Mouse (Mus musculus): ENCODE data around the gene Rcn3. TPM values are rescaled to one million over a fixed set of nuclear protein-coding genes. Genes with fewer than 3 reads are reported as not detected.

Gene Rcn3
- polyA plus RNA-seq, 1 experiment from 2014 or later, result 162 TPM

GRCm38 (mm10) chr7:45038411-45038810 lies 53.6 kb downstream of the Rcn3 start:
- H3K4me1 ChIP-seq (ENCODE audit: insufficient read depth, low read depth, low read length), result no peaks in the 10 kb centered on the region
- peaks cover 23% of the 10 kb centered on the region for H3K36me3 ChIP-seq (ENCODE audit: insufficient read depth, low read length)
- H3K27ac ChIP-seq (ENCODE audit: low read length), result 0 out of 2 replicates have a peak overlapping the region, but pooled peaks have one; percentile 38
- TF ChIP-seq EP300 (IDR thresholded peaks at IDR 0.05) (peak; percentile 23; the same call in 1 of the 2 replicates), CTCF (IDR thresholded peaks at IDR 0.05) (no peak)
- WGBS, result 81% methylated on average over 9 of the region's 9 CpGs
- H3K9me3 ChIP-seq (ENCODE audit: low read length), result no peaks in the 10 kb centered on the region
- no peaks in the 10 kb centered on the region for H3K27me3 ChIP-seq (replicated peaks; ENCODE audit: insufficient read depth, low read length)
- peak; percentile 55 for DNase-seq (ENCODE audit: low spot score)
- ATAC-seq, result peak; percentile 83
- H3K4me2 ChIP-seq (replicated peaks; ENCODE audit: low read depth, low read length), result no peak overlapping the region
- no peak overlapping the region for H3K9ac ChIP-seq (replicated peaks; ENCODE audit: low read depth)
- H3K4me3 ChIP-seq (ENCODE audit: low read depth, low read length), result no peak overlapping the region

GRCm38 (mm10) chr7:45037720-45038361 lies 54.2 kb downstream of the Rcn3 start:
- ATAC-seq, result peak; percentile 85
- 0 out of 2 replicates have a peak overlapping the region, but pooled peaks have one; percentile 20 for H3K27ac ChIP-seq (ENCODE audit: low read length)
- DNase-seq (ENCODE audit: low spot score), result peak; percentile 80
- H3K4me1 ChIP-seq (ENCODE audit: insufficient read depth, low read depth, low read length), result no peaks in the 10 kb centered on the region
- H3K36me3 ChIP-seq (ENCODE audit: insufficient read depth, low read length), result peaks cover 23% of the 10 kb centered on the region
- no peaks in the 10 kb centered on the region for H3K9me3 ChIP-seq (ENCODE audit: low read length)
- H3K9ac ChIP-seq (replicated peaks; ENCODE audit: low read depth), result no peak overlapping the region
- H3K27me3 ChIP-seq (replicated peaks; ENCODE audit: insufficient read depth, low read length), result no peaks in the 10 kb centered on the region
- no peak overlapping the region for H3K4me3 ChIP-seq (ENCODE audit: low read depth, low read length)
- WGBS, result 57% methylated on average over 7 of the region's 7 CpGs
- TF ChIP-seq CTCF (IDR thresholded peaks at IDR 0.05) (peak; percentile 88), EP300 (IDR thresholded peaks at IDR 0.05) (no peak)
- H3K4me2 ChIP-seq (replicated peaks; ENCODE audit: low read depth, low read length), result no peak overlapping the region

- no peak overlapping the region for H3K9ac ChIP-seq (replicated peaks; ENCODE audit: low read depth)
- H3K27me3 ChIP-seq (replicated peaks; ENCODE audit: insufficient read depth, low read length), result no peaks in the 10 kb centered on the region
- H3K9me3 ChIP-seq (ENCODE audit: low read length), result no peaks in the 10 kb centered on the region
- DNase-seq (ENCODE audit: low spot score) (no peak), ATAC-seq (no peak)
- no peak overlapping the region for H3K4me3 ChIP-seq (ENCODE audit: low read depth, low read length)
- peaks cover 30% of the 10 kb centered on the region for H3K36me3 ChIP-seq (ENCODE audit: insufficient read depth, low read length)
- TF ChIP-seq EP300 (IDR thresholded peaks at IDR 0.05) (no peak), CTCF (IDR thresholded peaks at IDR 0.05) (no peak)
- H3K4me1 ChIP-seq (ENCODE audit: insufficient read depth, low read depth, low read length), result no peaks in the 10 kb centered on the region
- H3K27ac ChIP-seq (ENCODE audit: low read length), result no peak overlapping the region
- no peak overlapping the region for H3K4me2 ChIP-seq (replicated peaks; ENCODE audit: low read depth, low read length)
- WGBS, result 77% methylated on average over 11 of the region's 11 CpGs
These were observed 55.3 kb downstream of the Rcn3 start for GRCm38 (mm10) chr7:45036702-45037101.

GRCm38 (mm10) chr7:45035631-45036030 lies 56.4 kb downstream of the Rcn3 start:
- H3K9me3 ChIP-seq (ENCODE audit: low read length), result no peaks in the 10 kb centered on the region
- H3K27me3 ChIP-seq (replicated peaks; ENCODE audit: insufficient read depth, low read length), result no peaks in the 10 kb centered on the region
- H3K4me3 ChIP-seq (ENCODE audit: low read depth, low read length), result no peak overlapping the region
- WGBS, result 84% methylated on average over 3 of the region's 3 CpGs
- H3K4me1 ChIP-seq (ENCODE audit: insufficient read depth, low read depth, low read length), result no peaks in the 10 kb centered on the region
- no peak for ATAC-seq
- H3K4me2 ChIP-seq (replicated peaks; ENCODE audit: low read depth, low read length), result no peak overlapping the region
- no peak overlapping the region for H3K9ac ChIP-seq (replicated peaks; ENCODE audit: low read depth)
- no peak for TF ChIP-seq EP300 (IDR thresholded peaks at IDR 0.05)
- TF ChIP-seq CTCF (IDR thresholded peaks at IDR 0.05), result no peak
- H3K27ac ChIP-seq (ENCODE audit: low read length), result no peak overlapping the region
- H3K36me3 ChIP-seq (ENCODE audit: insufficient read depth, low read length), result peaks cover 34% of the 10 kb centered on the region
- DNase-seq (ENCODE audit: low spot score), result no peak

- 93% methylated on average over 19 of the region's 19 CpGs for WGBS
- no peak overlapping the region for H3K9ac ChIP-seq (replicated peaks; ENCODE audit: low read depth)
- no peak overlapping the region for H3K27ac ChIP-seq (ENCODE audit: low read length)
- TF ChIP-seq EP300 (IDR thresholded peaks at IDR 0.05), result no peak
- no peak for TF ChIP-seq CTCF (IDR thresholded peaks at IDR 0.05)
- peaks cover 38% of the 10 kb centered on the region for H3K36me3 ChIP-seq (ENCODE audit: insufficient read depth, low read length)
- no peaks in the 10 kb centered on the region for H3K27me3 ChIP-seq (replicated peaks; ENCODE audit: insufficient read depth, low read length)
- no peak overlapping the region for H3K4me3 ChIP-seq (ENCODE audit: low read depth, low read length)
- no peak for DNase-seq (ENCODE audit: low spot score)
- H3K9me3 ChIP-seq (ENCODE audit: low read length), result no peaks in the 10 kb centered on the region
- no peak for ATAC-seq
- H3K4me2 ChIP-seq (replicated peaks; ENCODE audit: low read depth, low read length), result no peak overlapping the region
- H3K4me1 ChIP-seq (ENCODE audit: insufficient read depth, low read depth, low read length), result no peaks in the 10 kb centered on the region
These were observed 58.2 kb downstream of the Rcn3 start for GRCm38 (mm10) chr7:45033722-45034359.

MicroRNAs within 50 kb of the gene (microRNA counts, 519-probe panel; counts per million panel counts)
- microRNA mmu-miR-150, result 5,767 counts per million, percentile 74 among the panel's probes with 10 or more counts

Small RNA genes within 50 kb of the gene (microRNA-seq; reads per million reads assigned to microRNA genes)
- gene Mir150 (234 reads per million, percentile 58 among the genes with 10 or more reads in this experiment), gene Mir5121 (16.2 reads per million, percentile 28 among the genes with 10 or more reads in this experiment)

Other genes with a start within 250 kb of the Rcn3 start
- 84.0 and 89.4 TPM in 2 replicates for gene Akt1s1, start 243.2 kb downstream of the Rcn3 start, polyA plus RNA-seq (2015; fragmentation: Nextera tagmentation; extraction: Ambion mirVana)
- gene Tbc1d17, start 243.1 kb downstream of the Rcn3 start, polyA plus RNA-seq (2015; fragmentation: Nextera tagmentation; extraction: Ambion mirVana), result 73.2 and 84.0 TPM in 2 replicates
- 39.7 and 41.3 TPM in 2 replicates for gene Pnkp, start 235.1 kb downstream of the Rcn3 start, polyA plus RNA-seq (2015; fragmentation: Nextera tagmentation; extraction: Ambion mirVana)
- gene Ptov1, start 222.4 kb downstream of the Rcn3 start, polyA plus RNA-seq (2015; fragmentation: Nextera tagmentation; extraction: Ambion mirVana), result 276 and 288 TPM in 2 replicates
- 54.2 and 62.5 TPM in 2 replicates for gene Med25, start 199.5 kb downstream of the Rcn3 start, polyA plus RNA-seq (2015; fragmentation: Nextera tagmentation; extraction: Ambion mirVana)
- 15.1 and 18.3 TPM in 2 replicates for gene Fuz, start 196.1 kb downstream of the Rcn3 start, polyA plus RNA-seq (2015; fragmentation: Nextera tagmentation; extraction: Ambion mirVana)
- 36.1 and 39.4 TPM in 2 replicates for gene Ap2a1, start 162.7 kb downstream of the Rcn3 start, polyA plus RNA-seq (2015; fragmentation: Nextera tagmentation; extraction: Ambion mirVana)
- gene Tsks, start 149.0 kb downstream of the Rcn3 start, polyA plus RNA-seq (2015; fragmentation: Nextera tagmentation; extraction: Ambion mirVana), result 0.44 and 0.57 TPM in 2 replicates
- gene Cpt1c, start 117.4 kb downstream of the Rcn3 start, polyA plus RNA-seq (2015; fragmentation: Nextera tagmentation; extraction: Ambion mirVana), result 5.4 and 5.6 TPM in 2 replicates
- 146 and 159 TPM in 2 replicates for gene Prmt1, start 105.7 kb downstream of the Rcn3 start, polyA plus RNA-seq (2015; fragmentation: Nextera tagmentation; extraction: Ambion mirVana)
- 90.4 and 96.5 TPM in 2 replicates for gene Irf3, start 94.6 kb downstream of the Rcn3 start, polyA plus RNA-seq (2015; fragmentation: Nextera tagmentation; extraction: Ambion mirVana)
- 29.0 and 33.2 TPM in 2 replicates for gene Bcl2l12, start 93.5 kb downstream of the Rcn3 start, polyA plus RNA-seq (2015; fragmentation: Nextera tagmentation; extraction: Ambion mirVana)
- 18.1 and 20.5 TPM in 2 replicates for gene Scaf1, start 75.9 kb downstream of the Rcn3 start, polyA plus RNA-seq (2015; fragmentation: Nextera tagmentation; extraction: Ambion mirVana)
- 160 TPM in 2 replicates for gene Rras, start 74.3 kb downstream of the Rcn3 start, polyA plus RNA-seq (2015; fragmentation: Nextera tagmentation; extraction: Ambion mirVana)
- gene Prr12, start 39.3 kb downstream of the Rcn3 start, polyA plus RNA-seq (2015; fragmentation: Nextera tagmentation; extraction: Ambion mirVana), result 6.4 and 6.7 TPM in 2 replicates
- 54.6 and 62.8 TPM in 2 replicates for gene Nosip, start 29.8 kb downstream of the Rcn3 start, polyA plus RNA-seq (2015; fragmentation: Nextera tagmentation; extraction: Ambion mirVana)
- 36.8 and 40.8 TPM in 2 replicates for gene Prrg2, start 29.5 kb downstream of the Rcn3 start, polyA plus RNA-seq (2015; fragmentation: Nextera tagmentation; extraction: Ambion mirVana)
- 138 and 143 TPM in 2 replicates for gene Fcgrt, start 11.6 kb upstream of the Rcn3 start, polyA plus RNA-seq (2015; fragmentation: Nextera tagmentation; extraction: Ambion mirVana)
- 972 and 1,016 TPM in 2 replicates for gene Rps11, start 32.2 kb upstream of the Rcn3 start, polyA plus RNA-seq (2015; fragmentation: Nextera tagmentation; extraction: Ambion mirVana)
- gene Rpl13a, start 36.5 kb upstream of the Rcn3 start, polyA plus RNA-seq (2015; fragmentation: Nextera tagmentation; extraction: Ambion mirVana), result 1,107 and 1,148 TPM in 2 replicates
- gene Gm45713, start 44.0 kb upstream of the Rcn3 start, polyA plus RNA-seq (2015; fragmentation: Nextera tagmentation; extraction: Ambion mirVana), result 0.62 and 0.96 TPM in 2 replicates
- 5.1 and 6.1 TPM in 2 replicates for gene Flt3l, start 44.2 kb upstream of the Rcn3 start, polyA plus RNA-seq (2015; fragmentation: Nextera tagmentation; extraction: Ambion mirVana)
- gene Pih1d1, start 62.1 kb upstream of the Rcn3 start, polyA plus RNA-seq (2015; fragmentation: Nextera tagmentation; extraction: Ambion mirVana), result 51.7 and 58.4 TPM in 2 replicates
- 26.7 and 26.8 TPM in 2 replicates for gene Aldh16a1, start 62.4 kb upstream of the Rcn3 start, polyA plus RNA-seq (2015; fragmentation: Nextera tagmentation; extraction: Ambion mirVana)
- 0.56 and 0.65 TPM in 2 replicates for gene Slc17a7, start 71.7 kb upstream of the Rcn3 start, polyA plus RNA-seq (2015; fragmentation: Nextera tagmentation; extraction: Ambion mirVana)
- not detected in 2 replicates for gene Gfy, start 87.3 kb upstream of the Rcn3 start, polyA plus RNA-seq (2015; fragmentation: Nextera tagmentation; extraction: Ambion mirVana)
- gene Pth2, start 88.8 kb upstream of the Rcn3 start, polyA plus RNA-seq (2015; fragmentation: Nextera tagmentation; extraction: Ambion mirVana), result not detected in 2 replicates
- 2.7 and 3.3 TPM in 2 replicates for gene Ccdc155, start 112.7 kb upstream of the Rcn3 start, polyA plus RNA-seq (2015; fragmentation: Nextera tagmentation; extraction: Ambion mirVana)
- 0.93 and 1.1 TPM in 2 replicates for gene Dkkl1, start 119.9 kb upstream of the Rcn3 start, polyA plus RNA-seq (2015; fragmentation: Nextera tagmentation; extraction: Ambion mirVana)
- 46.5 and 52.3 TPM in 2 replicates for gene Tead2, start 123.5 kb upstream of the Rcn3 start, polyA plus RNA-seq (2015; fragmentation: Nextera tagmentation; extraction: Ambion mirVana)
- 9.1 and 9.8 TPM in 2 replicates for gene Cd37, start 146.9 kb upstream of the Rcn3 start, polyA plus RNA-seq (2015; fragmentation: Nextera tagmentation; extraction: Ambion mirVana)
- gene Slc6a16, start 148.9 kb upstream of the Rcn3 start, polyA plus RNA-seq (2015; fragmentation: Nextera tagmentation; extraction: Ambion mirVana), result not detected in 2 replicates
- gene Slc6a21, start 185.3 kb upstream of the Rcn3 start, polyA plus RNA-seq (2015; fragmentation: Nextera tagmentation; extraction: Ambion mirVana), result not detected in 2 replicates
- gene Trpm4, start 241.6 kb upstream of the Rcn3 start, polyA plus RNA-seq (2015; fragmentation: Nextera tagmentation; extraction: Ambion mirVana), result 19.2 and 21.9 TPM in 2 replicates
- 0.50 and 0.54 TPM in 2 replicates for gene Hrc, start 243.1 kb upstream of the Rcn3 start, polyA plus RNA-seq (2015; fragmentation: Nextera tagmentation; extraction: Ambion mirVana)

Measured in lung, postnatal 0 days (tissue).